In the genomic region with DNA sequence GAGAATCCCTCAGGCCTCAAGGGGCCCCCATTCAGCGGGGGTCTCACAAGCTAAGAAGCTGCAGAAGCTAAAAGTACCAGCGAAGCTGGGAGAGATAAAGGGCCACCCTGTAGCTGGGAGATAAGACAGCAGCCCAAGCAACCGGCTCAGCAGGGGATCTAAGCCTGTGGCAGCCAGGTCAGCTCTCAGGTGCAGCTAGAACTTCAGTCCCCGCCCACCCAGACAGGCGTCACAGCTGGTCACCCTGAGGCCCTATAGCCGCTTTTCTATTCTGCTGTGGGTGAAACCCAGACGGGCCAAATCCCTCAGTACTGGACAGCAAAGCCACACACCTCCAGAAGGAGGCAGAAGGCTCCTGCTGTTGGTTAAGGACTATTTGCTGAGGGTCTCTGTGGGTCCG, we compare ENCODE assay signal across 8 mouse cellular contexts. TPM values are rescaled to one million over a fixed set of nuclear protein-coding genes. Genes with fewer than 3 reads are reported as not detected.
DNase-seq lines count a peak whose midpoint lies in the region; ATAC-seq and TF ChIP-seq lines count a peak whose summit lies in the region.

No protein-coding gene starts in this region.

- 28% methylated on average over 8 of the region's 8 CpGs for WGBS in lung, embryonic 14.5 days
- 29% methylated on average over 8 of the region's 8 CpGs for WGBS in hindbrain, embryonic 13.5 days
- 11% methylated on average over 8 of the region's 8 CpGs for WGBS in liver, embryonic 15.5 days (ENCODE audit: insufficient replicate concordance)

- H3K4me2 ChIP-seq in lung, embryonic 14.5 days: peak overlapping the region; percentile 100
- peak overlapping the region; percentile 92 for H3K4me2 ChIP-seq in hindbrain, embryonic 13.5 days
- peak overlapping the region; percentile 96 for H3K4me2 ChIP-seq in liver, embryonic 15.5 days

- peak overlapping the region; percentile 29 for H3K9ac ChIP-seq in lung, embryonic 14.5 days
- H3K9ac ChIP-seq in hindbrain, embryonic 13.5 days: no peak overlapping the region
- H3K9ac ChIP-seq in liver, embryonic 15.5 days: peak overlapping the region; percentile 76

- no peaks in the 10 kb centered on the region for H3K9me3 ChIP-seq in lung, embryonic 14.5 days (ENCODE audit: low read depth, low read length)
- H3K9me3 ChIP-seq in hindbrain, embryonic 13.5 days: no peaks in the 10 kb centered on the region
- H3K9me3 ChIP-seq in liver, embryonic 15.5 days (replicated peaks): no peaks in the 10 kb centered on the region

- H3K4me1 ChIP-seq in lung, embryonic 14.5 days (ENCODE audit: insufficient read depth): peaks cover 32% of the 10 kb centered on the region
- peaks cover 60% of the 10 kb centered on the region for H3K4me1 ChIP-seq in hindbrain, embryonic 13.5 days (replicated peaks)
- peaks cover 90% of the 10 kb centered on the region for H3K4me1 ChIP-seq in liver, embryonic 15.5 days (replicated peaks)

- DNase-seq in lung, embryonic 14.5 days: no peak
- no peak for DNase-seq in lung, postnatal 25 days (ENCODE audit: low spot score)
- DNase-seq in cerebellum, adult 9-11 months: peak; percentile 65
- DNase-seq in layer of hippocampus, postnatal 36 days: no peak
- no peak for DNase-seq in embryo, embryonic 9.5 days (ENCODE audit: extremely low spot score)
- DNase-seq in ovary, postnatal 14 days (ENCODE audit: low spot score): no peak

- peak overlapping the region; percentile 55; the same call in 1 of the 2 replicates for H3K27ac ChIP-seq in lung, embryonic 14.5 days (ENCODE audit: low read depth)
- no peak overlapping the region for H3K27ac ChIP-seq in hindbrain, embryonic 13.5 days
- H3K27ac ChIP-seq in liver, embryonic 15.5 days (replicated peaks): peak overlapping the region; percentile 94

- H3K4me3 ChIP-seq in lung, embryonic 14.5 days (ENCODE audit: low read depth, low read length): peak overlapping the region; percentile 63
- H3K4me3 ChIP-seq in hindbrain, embryonic 13.5 days: no peak overlapping the region
- peak overlapping the region; percentile 78 for H3K4me3 ChIP-seq in liver, embryonic 15.5 days (replicated peaks)

- peaks cover 16% of the 10 kb centered on the region; the same call in 1 of the 2 replicates for H3K36me3 ChIP-seq in lung, embryonic 14.5 days (ENCODE audit: insufficient read depth)
- H3K36me3 ChIP-seq in hindbrain, embryonic 13.5 days: no peaks in the 10 kb centered on the region
- H3K36me3 ChIP-seq in liver, embryonic 15.5 days (replicated peaks): peaks cover 38% of the 10 kb centered on the region

- TF ChIP-seq CTCF in lung, embryonic 14.5 days (IDR thresholded peaks at IDR 0.05; ENCODE audit: low read depth): peak; percentile 31; the same call in 1 of the 2 replicates

- ATAC-seq in lung, embryonic 14.5 days (ENCODE audit: insufficient read depth): no peak
- no peak for ATAC-seq in hindbrain, embryonic 13.5 days (ENCODE audit: low FRiP score)
- ATAC-seq in liver, embryonic 15.5 days (ENCODE audit: insufficient read depth): peak; percentile 83

- H3K27me3 ChIP-seq in lung, embryonic 14.5 days (ENCODE audit: insufficient read depth, low read length): no peaks in the 10 kb centered on the region
- H3K27me3 ChIP-seq in hindbrain, embryonic 13.5 days: peaks cover 40% of the 10 kb centered on the region
- H3K27me3 ChIP-seq in liver, embryonic 15.5 days: no peaks in the 10 kb centered on the region

RNA-seq across cellular contexts. Expression of a gene that starts 5.9 kb away (rescaled TPM):
- 75.4 and 82.2 TPM in 2 replicates for polyA plus RNA-seq in lung, embryonic 14.5 days (2014; fragmentation: Nextera tagmentation; extraction: Ambion mirVana)
- 33.7 and 38.2 TPM in 2 replicates for polyA plus RNA-seq in hindbrain, embryonic 13.5 days (2015; fragmentation: Nextera tagmentation; extraction: Ambion mirVana)
- 175 and 180 TPM in 2 replicates for polyA plus RNA-seq in liver, embryonic 15.5 days (2015; fragmentation: Nextera tagmentation; extraction: Ambion mirVana)
- 10 to 100 TPM; 20.8 to 21.5 TPM for total RNA-seq in layer of hippocampus, postnatal 36 days (2021)

RNA-seq across cellular contexts. Expression of a gene that starts 8.4 kb away (rescaled TPM):
- not detected in 2 replicates for polyA plus RNA-seq in lung, embryonic 14.5 days (2014; fragmentation: Nextera tagmentation; extraction: Ambion mirVana)
- polyA plus RNA-seq in hindbrain, embryonic 13.5 days (2015; fragmentation: Nextera tagmentation; extraction: Ambion mirVana): 0.47 and 0.67 TPM in 2 replicates
- polyA plus RNA-seq in liver, embryonic 15.5 days (2015; fragmentation: Nextera tagmentation; extraction: Ambion mirVana): 0.54 and 1.1 TPM in 2 replicates
- not detected for total RNA-seq in layer of hippocampus, postnatal 36 days (2021)

RNA-seq across cellular contexts. Expression of a gene that starts 20.4 kb away (rescaled TPM):
- 1,512 and 1,564 TPM in 2 replicates for polyA plus RNA-seq in lung, embryonic 14.5 days (2014; fragmentation: Nextera tagmentation; extraction: Ambion mirVana)
- polyA plus RNA-seq in hindbrain, embryonic 13.5 days (2015; fragmentation: Nextera tagmentation; extraction: Ambion mirVana): 1,593 and 1,619 TPM in 2 replicates
- 577 and 585 TPM in 2 replicates for polyA plus RNA-seq in liver, embryonic 15.5 days (2015; fragmentation: Nextera tagmentation; extraction: Ambion mirVana)
- total RNA-seq in layer of hippocampus, postnatal 36 days (2021): 1,000 to 10,000 TPM; 1,811 to 1,865 TPM

RNA-seq across cellular contexts. Expression of a gene that starts 29.8 kb away (rescaled TPM):
- 130 and 137 TPM in 2 replicates for polyA plus RNA-seq in lung, embryonic 14.5 days (2014; fragmentation: Nextera tagmentation; extraction: Ambion mirVana)
- 86.5 and 91.1 TPM in 2 replicates for polyA plus RNA-seq in hindbrain, embryonic 13.5 days (2015; fragmentation: Nextera tagmentation; extraction: Ambion mirVana)
- polyA plus RNA-seq in liver, embryonic 15.5 days (2015; fragmentation: Nextera tagmentation; extraction: Ambion mirVana): 52.1 and 59.8 TPM in 2 replicates
- 10 to 100 TPM; 28.2 to 29.4 TPM for total RNA-seq in layer of hippocampus, postnatal 36 days (2021)

RNA-seq across cellular contexts. Expression of a gene that starts 38.0 kb away (rescaled TPM):
- 2.3 and 3.1 TPM in 2 replicates for polyA plus RNA-seq in lung, embryonic 14.5 days (2014; fragmentation: Nextera tagmentation; extraction: Ambion mirVana)
- 5.6 and 6.5 TPM in 2 replicates for polyA plus RNA-seq in hindbrain, embryonic 13.5 days (2015; fragmentation: Nextera tagmentation; extraction: Ambion mirVana)
- 1.2 and 1.6 TPM in 2 replicates for polyA plus RNA-seq in liver, embryonic 15.5 days (2015; fragmentation: Nextera tagmentation; extraction: Ambion mirVana)
- 1 to 10 TPM; 2.6 to 3.4 TPM for total RNA-seq in layer of hippocampus, postnatal 36 days (2021)
